13 mouse cellular contexts compared by ENCODE assay signal in genomic region chr2:129864958-129865357, GRCm38 (mm10).
A peak's percentile ranks its signal among the peaks of the same experiment; 100 is the strongest.
DNase-seq lines count a peak whose midpoint lies in the region; ATAC-seq and TF ChIP-seq lines count a peak whose summit lies in the region.
"Had no signal": no experiment of that assay in that cellular context is flagged by ENCODE, and none has a peak within 500 bp of the region (broad histone marks: within the 10 kb centered on the region; RNA-seq: fewer than 3 reads in every experiment).

No protein-coding gene starts in this region.

- ATAC-seq in embryonic facial prominence, embryonic 14.5 days (ENCODE audit: low read depth) = peak; percentile 47; the same call in 1 of the 2 replicates
- ATAC-seq in lung, postnatal 0 days = no peak
- ATAC-seq: intestine, postnatal 0 days had no signal

- no peaks in the 10 kb centered on the region for H3K9me3 ChIP-seq in embryonic facial prominence, embryonic 14.5 days (ENCODE audit: control insufficient read depth, low read length)
- no peaks in the 10 kb centered on the region for H3K9me3 ChIP-seq in embryonic facial prominence, embryonic 10.5 days
- no peaks in the 10 kb centered on the region for H3K9me3 ChIP-seq in lung, postnatal 0 days (ENCODE audit: low read length)
- H3K9me3 ChIP-seq: hindbrain, embryonic 12.5 days; limb, embryonic 12.5 days had no signal

- no peak overlapping the region for H3K27ac ChIP-seq in embryonic facial prominence, embryonic 14.5 days (replicated peaks; ENCODE audit: low read depth, low read length)
- H3K27ac ChIP-seq in embryonic facial prominence, embryonic 10.5 days (replicated peaks) = no peak overlapping the region
- H3K27ac ChIP-seq in lung, postnatal 0 days (ENCODE audit: low read length) = no peak overlapping the region
- H3K27ac ChIP-seq: hindbrain, embryonic 12.5 days; limb, embryonic 12.5 days had no signal

- TF ChIP-seq EP300 in lung, postnatal 0 days (IDR thresholded peaks at IDR 0.05) = no peak

- H3K9ac ChIP-seq in embryonic facial prominence, embryonic 14.5 days (ENCODE audit: low read depth, low read length) = no peak overlapping the region
- no peak overlapping the region for H3K9ac ChIP-seq in lung, postnatal 0 days (replicated peaks; ENCODE audit: low read depth)
- H3K9ac ChIP-seq: hindbrain, embryonic 12.5 days; limb, embryonic 12.5 days had no signal

- no peaks in the 10 kb centered on the region for H3K36me3 ChIP-seq in embryonic facial prominence, embryonic 14.5 days (ENCODE audit: control insufficient read depth, insufficient read depth, low read length)
- no peaks in the 10 kb centered on the region for H3K36me3 ChIP-seq in embryonic facial prominence, embryonic 10.5 days (replicated peaks)
- H3K36me3 ChIP-seq in lung, postnatal 0 days (ENCODE audit: insufficient read depth, low read length) = no peaks in the 10 kb centered on the region
- H3K36me3 ChIP-seq: hindbrain, embryonic 12.5 days; limb, embryonic 12.5 days had no signal

- no peak overlapping the region for H3K4me2 ChIP-seq in embryonic facial prominence, embryonic 14.5 days (ENCODE audit: low read depth, low read length)
- H3K4me2 ChIP-seq in lung, postnatal 0 days (replicated peaks; ENCODE audit: low read depth, low read length) = no peak overlapping the region
- H3K4me2 ChIP-seq: hindbrain, embryonic 12.5 days; limb, embryonic 12.5 days had no signal

- no peaks in the 10 kb centered on the region for H3K4me1 ChIP-seq in embryonic facial prominence, embryonic 14.5 days (ENCODE audit: control insufficient read depth, insufficient read depth, low read length)
- H3K4me1 ChIP-seq in embryonic facial prominence, embryonic 10.5 days = no peaks in the 10 kb centered on the region
- H3K4me1 ChIP-seq in lung, postnatal 0 days (ENCODE audit: insufficient read depth, low read depth, low read length) = no peaks in the 10 kb centered on the region
- H3K4me1 ChIP-seq: hindbrain, embryonic 12.5 days; limb, embryonic 12.5 days had no signal

- no peaks in the 10 kb centered on the region for H3K27me3 ChIP-seq in embryonic facial prominence, embryonic 14.5 days (replicated peaks; ENCODE audit: control insufficient read depth, insufficient read depth, low read length)
- H3K27me3 ChIP-seq in embryonic facial prominence, embryonic 10.5 days (replicated peaks; ENCODE audit: low read depth, poor library complexity, severe bottlenecking) = no peaks in the 10 kb centered on the region
- no peaks in the 10 kb centered on the region for H3K27me3 ChIP-seq in lung, postnatal 0 days (replicated peaks; ENCODE audit: insufficient read depth, low read length)
- H3K27me3 ChIP-seq: hindbrain, embryonic 12.5 days; limb, embryonic 12.5 days had no signal

- TF ChIP-seq CTCF in lung, postnatal 0 days (IDR thresholded peaks at IDR 0.05) = no peak

- 60% methylated on average over 3 of the region's 3 CpGs for WGBS in embryonic facial prominence, embryonic 14.5 days
- WGBS in embryonic facial prominence, embryonic 10.5 days = 77% methylated on average over 3 of the region's 3 CpGs
- 68% methylated on average over 3 of the region's 3 CpGs for WGBS in lung, postnatal 0 days

- DNase-seq in embryonic facial prominence, embryonic 14.5 days (ENCODE audit: low spot score) = no peak
- DNase-seq in embryonic facial prominence, embryonic 10.5 days (ENCODE audit: low spot score) = no peak
- DNase-seq in kidney, adult 9 months = peak; percentile 64
- no peak for DNase-seq in kidney, adult 18-20 months
- peak; percentile 98 for DNase-seq in Muller cell, postnatal 12 days (ENCODE audit: inconsistent ontology term)
- peak; percentile 84 to 86 for DNase-seq in cerebellum, postnatal 25 days
- no peak for DNase-seq in spleen, postnatal 14 days (ENCODE audit: low spot score in 2 of 2)
- no peak for DNase-seq in lung, postnatal 0 days (ENCODE audit: low spot score)
- DNase-seq: adrenal gland, postnatal 10 days; lung, adult 2 months had no signal

- no peak overlapping the region for H3K4me3 ChIP-seq in embryonic facial prominence, embryonic 14.5 days (ENCODE audit: low read depth, low read length)
- no peak overlapping the region for H3K4me3 ChIP-seq in embryonic facial prominence, embryonic 10.5 days
- no peak overlapping the region for H3K4me3 ChIP-seq in lung, postnatal 0 days (ENCODE audit: low read depth, low read length)
- H3K4me3 ChIP-seq: hindbrain, embryonic 12.5 days; limb, embryonic 12.5 days had no signal

Comparison
In these comparisons a context has a peak if more than half of its experiments do, and no peak if none do; other contexts are left out.
1. DNase-seq: peak in kidney, adult 9 months (single experiment), Muller cell, postnatal 12 days (single experiment) and cerebellum, postnatal 25 days (2 of 2); none in embryonic facial prominence, embryonic 14.5 days (single experiment), embryonic facial prominence, embryonic 10.5 days (single experiment), kidney, adult 18-20 months (single experiment), spleen, postnatal 14 days (0 of 2) and lung, postnatal 0 days (single experiment).